ENCODE assay signal across 9 mouse cellular contexts in the genomic region with DNA sequence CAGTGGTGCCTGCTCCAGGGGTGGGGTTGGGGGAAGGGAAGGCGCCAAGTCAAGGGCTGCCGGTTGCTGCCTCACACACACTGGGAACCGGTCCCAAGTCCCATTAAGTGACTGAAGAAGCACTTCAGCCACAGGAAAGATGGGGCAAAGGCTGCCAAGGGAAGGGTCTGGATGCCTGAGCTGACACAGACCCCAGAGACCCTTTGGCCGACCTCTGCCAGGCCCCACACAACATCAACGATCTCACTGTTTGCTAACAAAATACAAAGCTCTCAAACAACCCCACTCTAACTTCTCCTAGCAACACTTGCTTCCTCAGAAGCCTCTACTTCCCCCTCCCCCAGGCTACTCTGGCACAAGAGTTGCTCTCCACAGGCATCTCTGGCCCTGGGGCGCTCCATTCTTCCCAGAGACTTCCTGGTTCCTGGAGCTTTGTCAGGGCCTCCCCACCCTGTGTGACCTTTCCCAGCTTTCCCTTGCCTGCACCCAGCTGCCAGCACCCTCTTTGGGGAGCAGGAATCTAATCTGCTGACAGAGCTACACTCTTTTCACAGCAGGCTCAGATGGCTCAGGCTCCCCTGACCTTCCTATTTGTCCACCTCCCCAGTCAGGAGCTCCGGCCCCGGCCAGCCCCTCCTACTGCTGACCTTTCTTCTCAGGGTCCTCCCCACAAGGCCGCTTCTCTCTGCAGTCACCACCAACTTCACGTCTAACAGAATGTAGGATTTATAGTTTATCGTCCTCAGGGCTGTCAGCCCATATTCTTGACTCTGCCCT. TPM values are rescaled to one million over a fixed set of nuclear protein-coding genes. Genes with fewer than 3 reads are reported as not detected.
DNase-seq lines count a peak whose midpoint lies in the region; ATAC-seq and TF ChIP-seq lines count a peak whose summit lies in the region.
"Had no signal": no experiment of that assay in that cellular context is flagged by ENCODE, and none has a peak within 500 bp of the region (broad histone marks: within the 10 kb centered on the region; RNA-seq: fewer than 3 reads in every experiment).

No protein-coding gene starts in this region.

- WGBS in intestine, postnatal 0 days: 24% methylated on average over 11 of the region's 11 CpGs
- WGBS in midbrain, embryonic 15.5 days: 19% methylated on average over 11 of the region's 11 CpGs

- DNase-seq in left cerebral cortex, postnatal 14 days (ENCODE audit: low spot score in 2 of 2): peak; percentile 56 to 77
- DNase-seq in left cerebral cortex, adult 18-20 months (ENCODE audit: low spot score in 2 of 2): no peak
- peak; percentile 56 to 60 for DNase-seq in cerebellum, postnatal 14 days
- peak; percentile 81 to 87 for DNase-seq in heart, adult 18-20 months
- peak; percentile 57 for DNase-seq in liver
- DNase-seq in thymus, adult 18-20 months: no peak

- H3K4me3 ChIP-seq in intestine, postnatal 0 days (ENCODE audit: low read depth, low read length): no peak overlapping the region
- H3K4me3 ChIP-seq in midbrain, embryonic 15.5 days: no peak overlapping the region

- no peak for TF ChIP-seq CTCF in intestine, postnatal 0 days (IDR thresholded peaks at IDR 0.05; ENCODE audit: low read depth)

- no peaks in the 10 kb centered on the region for H3K9me3 ChIP-seq in intestine, postnatal 0 days (ENCODE audit: control insufficient read depth)
- no peaks in the 10 kb centered on the region for H3K9me3 ChIP-seq in midbrain, embryonic 15.5 days

- peaks cover 15% of the 10 kb centered on the region; the same call in 1 of the 2 replicates for H3K4me1 ChIP-seq in intestine, postnatal 0 days (replicated peaks; ENCODE audit: control insufficient read depth, insufficient read depth, low read length)
- peaks cover 27% of the 10 kb centered on the region for H3K4me1 ChIP-seq in midbrain, embryonic 15.5 days

- H3K4me2 ChIP-seq in intestine, postnatal 0 days (replicated peaks; ENCODE audit: low read depth): peak overlapping the region; percentile 74; the same call in 1 of the 2 replicates
- H3K4me2 ChIP-seq in midbrain, embryonic 15.5 days: 0 out of 2 replicates have a peak overlapping the region, but pooled peaks have one; percentile 58

- H3K27ac ChIP-seq in intestine, postnatal 0 days (ENCODE audit: low read depth, low read length): peak overlapping the region; percentile 79
- peak overlapping the region; percentile 55 for H3K27ac ChIP-seq in midbrain, embryonic 15.5 days

- H3K9ac ChIP-seq in intestine, postnatal 0 days (ENCODE audit: low read depth, low read length): 0 out of 2 replicates have a peak overlapping the region, but pooled peaks have one; percentile 13
- H3K9ac ChIP-seq in midbrain, embryonic 15.5 days: no peak overlapping the region

- intact Hi-C loops in left cerebral cortex, postnatal 14 days (cut with DNase I): no loop called here

- peaks cover 41% of the 10 kb centered on the region for H3K36me3 ChIP-seq in intestine, postnatal 0 days (ENCODE audit: control insufficient read depth, insufficient read depth)
- H3K36me3 ChIP-seq in midbrain, embryonic 15.5 days (replicated peaks): peaks cover 20% of the 10 kb centered on the region; the same call in 1 of the 2 replicates

- peak; percentile 44 for ATAC-seq in intestine, postnatal 0 days
- ATAC-seq in midbrain, embryonic 15.5 days (replicated peaks): no peak

- H3K27me3 ChIP-seq in intestine, postnatal 0 days (replicated peaks; ENCODE audit: control insufficient read depth, insufficient read depth, low read length): no peaks in the 10 kb centered on the region
- H3K27me3 ChIP-seq in midbrain, embryonic 15.5 days (replicated peaks): no peaks in the 10 kb centered on the region

RNA-seq across cellular contexts. Expression of gene Cox14, which starts 1.7 kb away (rescaled TPM):
- total RNA-seq in left cerebral cortex, postnatal 14 days (2021): 100 to 1,000 TPM; 129 to 131 TPM
- total RNA-seq in left cerebral cortex, adult 18-20 months (2021): 100 to 1,000 TPM; 126 TPM
- 100 to 1,000 TPM; 238 to 271 TPM for total RNA-seq in heart, adult 18-20 months (2021)
- 298 and 301 TPM in 2 replicates for polyA plus RNA-seq in intestine, postnatal 0 days (2015; fragmentation: Nextera tagmentation; extraction: Ambion mirVana)
- polyA plus RNA-seq in midbrain, embryonic 15.5 days (2015; fragmentation: Nextera tagmentation; extraction: Ambion mirVana): 150 and 157 TPM in 2 replicates

RNA-seq across cellular contexts. Expression of gene Gpd1, which starts 6.4 kb away (rescaled TPM):
- 10 to 100 TPM; 34.1 to 35.5 TPM for total RNA-seq in left cerebral cortex, postnatal 14 days (2021)
- 10 to 100 TPM; 76.6 to 82.3 TPM for total RNA-seq in left cerebral cortex, adult 18-20 months (2021)
- total RNA-seq in heart, adult 18-20 months (2021): 100 to 1,000 TPM in 1 of 2 experiments, 10 to 100 TPM in 1; 53.9 to 160 TPM
- 124 and 136 TPM in 2 replicates for polyA plus RNA-seq in intestine, postnatal 0 days (2015; fragmentation: Nextera tagmentation; extraction: Ambion mirVana)
- polyA plus RNA-seq in midbrain, embryonic 15.5 days (2015; fragmentation: Nextera tagmentation; extraction: Ambion mirVana): 1.5 and 1.8 TPM in 2 replicates
- total RNA-seq: G1E had no signal
- polyA plus RNA-seq: G1E had no signal

RNA-seq across cellular contexts. Expression of gene Gm17349, which starts 18.4 kb away (rescaled TPM):
- 1 to 10 TPM; 5.6 to 8.1 TPM for total RNA-seq in left cerebral cortex, postnatal 14 days (2021)
- 1 to 10 TPM; 2.6 to 6.1 TPM for total RNA-seq in left cerebral cortex, adult 18-20 months (2021)
- total RNA-seq in heart, adult 18-20 months (2021): 1 to 10 TPM; 2.4 to 4.3 TPM
- 1.2 and 3.0 TPM in 2 replicates for polyA plus RNA-seq in intestine, postnatal 0 days (2015; fragmentation: Nextera tagmentation; extraction: Ambion mirVana)
- polyA plus RNA-seq in midbrain, embryonic 15.5 days (2015; fragmentation: Nextera tagmentation; extraction: Ambion mirVana): not detected in 2 replicates

RNA-seq across cellular contexts. Expression of gene Smarcd1, which starts 21.8 kb away (rescaled TPM):
- 100 to 1,000 TPM; 142 to 143 TPM for total RNA-seq in left cerebral cortex, postnatal 14 days (2021)
- total RNA-seq in left cerebral cortex, adult 18-20 months (2021): 100 to 1,000 TPM; 149 to 156 TPM
- total RNA-seq in heart, adult 18-20 months (2021): 10 to 100 TPM; 18.6 to 19.0 TPM
- polyA plus RNA-seq in intestine, postnatal 0 days (2015; fragmentation: Nextera tagmentation; extraction: Ambion mirVana): 13.2 and 13.3 TPM in 2 replicates
- 114 and 119 TPM in 2 replicates for polyA plus RNA-seq in midbrain, embryonic 15.5 days (2015; fragmentation: Nextera tagmentation; extraction: Ambion mirVana)

RNA-seq across cellular contexts. Expression of gene Cers5, which starts 49.0 kb away (rescaled TPM):
- 10 to 100 TPM; 38.9 to 39.6 TPM for total RNA-seq in left cerebral cortex, postnatal 14 days (2021)
- total RNA-seq in left cerebral cortex, adult 18-20 months (2021): 10 to 100 TPM; 34.4 to 35.2 TPM
- total RNA-seq in heart, adult 18-20 months (2021): 10 to 100 TPM; 16.6 to 19.9 TPM
- polyA plus RNA-seq in intestine, postnatal 0 days (2015; fragmentation: Nextera tagmentation; extraction: Ambion mirVana): 18.7 and 19.2 TPM in 2 replicates
- polyA plus RNA-seq in midbrain, embryonic 15.5 days (2015; fragmentation: Nextera tagmentation; extraction: Ambion mirVana): 77.3 and 79.9 TPM in 2 replicates

Comparison
In these comparisons a context has a peak if more than half of its experiments do, and no peak if none do; other contexts are left out.
1. DNase-seq: peak in left cerebral cortex, postnatal 14 days (2 of 2), cerebellum, postnatal 14 days (2 of 2), heart, adult 18-20 months (2 of 2) and liver (single experiment); none in left cerebral cortex, adult 18-20 months (0 of 2) and thymus, adult 18-20 months (0 of 2).